Mouse (Mus musculus) lung, postnatal 0 days (tissue): Measurements from ENCODE around the gene Daxx.

Experiments used
- CTCF ChIP-seq: IDR thresholded peaks from 2 replicates; pipeline ENCODE4 v1.5.1; 2016; ENCODE audit warnings: antibody characterized with exemption, mild to moderate bottlenecking
- EP300 ChIP-seq: IDR thresholded peaks from 2 replicates; pipeline ENCODE4 v1.6.1; 2016; ENCODE audit warnings: antibody characterized with exemption, mild to moderate bottlenecking, control low read depth

GRCm38 (mm10) chr17:33900989-33901314 lies 8.3 kb upstream of the Daxx start:
- no peak for TF ChIP-seq CTCF
- TF ChIP-seq EP300 = no peak
